Mouse (Mus musculus): ENCODE data around the gene Gm9513. TPM values are rescaled to one million over a fixed set of nuclear protein-coding genes. Genes with fewer than 3 reads are reported as not detected.

The Gm9513 gene
- polyA plus RNA-seq (2015; fragmentation: Nextera tagmentation; extraction: Ambion mirVana), result not detected in 2 replicates

GRCm38 (mm10) chr9:36475338-36475737 lies at the start of gene Gm9513:
Gene Gm9513, plus strand, starts transcription at chr9:36475638.

GRCm38 (mm10) chr9:36431584-36431983 lies 43.9 kb upstream of the Gm9513 start, which contains the start of gene Gm7257:
Gene Gm7257, plus strand, starts transcription at chr9:36431884.

Other genes starting within 250 kb of the Gm9513 start
- not detected in 2 replicates for gene Gm7257, start 43.8 kb upstream of the Gm9513 start, polyA plus RNA-seq (2015; fragmentation: Nextera tagmentation; extraction: Ambion mirVana)
- not detected in 2 replicates for gene Gm5615, start 66.3 kb downstream of the Gm9513 start, polyA plus RNA-seq (2015; fragmentation: Nextera tagmentation; extraction: Ambion mirVana)
- gene Gm17689, start 107.0 kb downstream of the Gm9513 start, polyA plus RNA-seq (2015; fragmentation: Nextera tagmentation; extraction: Ambion mirVana), result not detected in 2 replicates
- not detected in 2 replicates for gene A630095E13Rik, start 167.7 kb downstream of the Gm9513 start, polyA plus RNA-seq (2015; fragmentation: Nextera tagmentation; extraction: Ambion mirVana)
- gene Acrv1, start 217.6 kb downstream of the Gm9513 start, polyA plus RNA-seq (2015; fragmentation: Nextera tagmentation; extraction: Ambion mirVana), result not detected in 2 replicates